Comparison of ENCODE assay signal across 8 mouse cellular contexts in the genomic region with DNA sequence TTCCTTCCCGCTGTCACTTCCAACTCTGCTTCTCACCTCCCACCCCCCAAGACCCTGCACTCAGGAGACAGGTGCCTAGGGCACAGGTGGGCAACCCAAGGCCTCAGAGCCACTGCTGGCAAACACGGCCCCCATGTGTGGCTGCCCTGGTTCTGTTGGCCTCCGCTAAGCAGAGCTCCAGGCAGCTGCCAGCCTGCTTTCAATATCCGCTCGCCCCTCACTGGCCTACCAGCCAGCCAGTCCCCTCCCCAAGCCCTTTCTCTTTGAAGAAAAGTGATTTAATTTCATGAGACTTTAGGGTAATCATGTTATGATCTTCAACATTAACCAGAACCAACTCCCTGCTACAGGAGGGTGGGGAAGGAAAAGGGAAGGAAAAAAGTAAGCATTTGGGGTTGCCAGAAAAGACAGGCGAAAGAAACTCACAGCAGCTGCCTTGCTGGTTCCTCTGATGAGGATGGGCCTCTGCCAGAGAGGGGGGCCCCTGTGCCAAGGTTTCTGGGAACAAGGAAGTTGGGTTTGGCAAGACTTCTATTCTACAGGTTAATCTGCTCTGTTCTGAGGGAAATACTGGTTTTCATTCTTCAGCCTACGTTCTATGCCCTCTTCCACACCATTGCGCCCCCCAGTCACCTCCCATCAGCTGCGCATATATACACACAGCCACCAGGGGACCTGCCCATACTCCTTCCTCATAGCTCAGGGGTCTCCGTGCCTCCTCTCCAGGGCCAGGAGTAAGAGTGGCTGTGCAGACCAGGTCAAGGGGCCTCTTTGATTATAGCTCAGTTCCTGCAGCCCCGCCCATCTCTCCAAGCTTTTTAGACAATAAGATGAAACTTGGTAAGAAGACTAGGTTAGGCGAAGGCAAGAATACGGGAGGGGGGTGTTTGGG. TPM values are rescaled to one million over a fixed set of nuclear protein-coding genes. Genes with fewer than 3 reads are reported as not detected.
DNase-seq lines count a peak whose midpoint lies in the region; ATAC-seq and TF ChIP-seq lines count a peak whose summit lies in the region.

No protein-coding gene starts in this region.

- H3K4me2 ChIP-seq in limb, embryonic 13.5 days (replicated peaks) = no peak overlapping the region

- ATAC-seq in limb, embryonic 13.5 days (ENCODE audit: low FRiP score, low read depth) = 0 out of 2 replicates have a peak, but pooled peaks have one; percentile 15

- TF ChIP-seq CTCF in small intestine, adult 2 months (IDR thresholded peaks at IDR 0.05; ENCODE audit: extremely low read depth, insufficient read length, insufficient replicate concordance, low read depth, low read length) = 0 out of 2 replicates have a peak, but pooled peaks have one; percentile 9

- no peaks in the 10 kb centered on the region for H3K36me3 ChIP-seq in limb, embryonic 13.5 days
- no peaks in the 10 kb centered on the region for H3K36me3 ChIP-seq in limb, embryonic 10.5 days
- H3K36me3 ChIP-seq in embryonic facial prominence, embryonic 10.5 days (replicated peaks) = no peaks in the 10 kb centered on the region
- no peaks in the 10 kb centered on the region for H3K36me3 ChIP-seq in small intestine, adult 2 months (ENCODE audit: control insufficient read depth, insufficient read depth, low read length)

- no peak overlapping the region for H3K9ac ChIP-seq in limb, embryonic 13.5 days

- no peaks in the 10 kb centered on the region for H3K9me3 ChIP-seq in limb, embryonic 13.5 days
- no peaks in the 10 kb centered on the region for H3K9me3 ChIP-seq in limb, embryonic 10.5 days (replicated peaks)
- H3K9me3 ChIP-seq in embryonic facial prominence, embryonic 10.5 days = no peaks in the 10 kb centered on the region

- no peak overlapping the region for H3K27ac ChIP-seq in limb, embryonic 13.5 days
- no peak overlapping the region for H3K27ac ChIP-seq in limb, embryonic 10.5 days
- H3K27ac ChIP-seq in embryonic facial prominence, embryonic 10.5 days (replicated peaks) = no peak overlapping the region; the same call in 1 of the 2 replicates
- no peak overlapping the region for H3K27ac ChIP-seq in small intestine, adult 2 months (ENCODE audit: insufficient read depth, low read depth, low read length)

- peaks cover 17% of the 10 kb centered on the region for H3K4me1 ChIP-seq in limb, embryonic 13.5 days
- peaks cover 18% of the 10 kb centered on the region for H3K4me1 ChIP-seq in limb, embryonic 10.5 days
- peaks cover 24% of the 10 kb centered on the region for H3K4me1 ChIP-seq in embryonic facial prominence, embryonic 10.5 days
- no peaks in the 10 kb centered on the region; the same call in 1 of the 2 replicates for H3K4me1 ChIP-seq in small intestine, adult 2 months (ENCODE audit: control insufficient read depth, insufficient read depth, insufficient read length, low read length)

- H3K27me3 ChIP-seq in limb, embryonic 13.5 days = peaks cover 8% of the 10 kb centered on the region; the same call in 1 of the 2 replicates
- H3K27me3 ChIP-seq in limb, embryonic 10.5 days (ENCODE audit: low read depth, poor library complexity, severe bottlenecking) = no peaks in the 10 kb centered on the region
- 0 out of 2 replicates have a peak, but pooled peaks cover 5% of the 10 kb centered on the region for H3K27me3 ChIP-seq in embryonic facial prominence, embryonic 10.5 days (replicated peaks; ENCODE audit: low read depth, poor library complexity, severe bottlenecking)
- no peaks in the 10 kb centered on the region for H3K27me3 ChIP-seq in small intestine, adult 2 months (ENCODE audit: control insufficient read depth, insufficient read depth, low read length)

- H3K4me3 ChIP-seq in limb, embryonic 13.5 days = no peak overlapping the region
- no peak overlapping the region for H3K4me3 ChIP-seq in limb, embryonic 10.5 days
- no peak overlapping the region for H3K4me3 ChIP-seq in embryonic facial prominence, embryonic 10.5 days
- no peak overlapping the region for H3K4me3 ChIP-seq in small intestine, adult 2 months (ENCODE audit: low read depth, low read length)

- WGBS in limb, embryonic 13.5 days = 61% methylated on average over 13 of the region's 13 CpGs
- WGBS in limb, embryonic 10.5 days = 79% methylated on average over 13 of the region's 13 CpGs
- WGBS in embryonic facial prominence, embryonic 10.5 days = 75% methylated on average over 13 of the region's 13 CpGs
- WGBS in small intestine, adult 2 months = 61% methylated on average over 13 of the region's 13 CpGs

- no peak for TF ChIP-seq POLR2A in small intestine, adult 2 months (IDR thresholded peaks at IDR 0.05; ENCODE audit: low read depth, low read length)

- no peak for DNase-seq in limb, embryonic 10.5 days (ENCODE audit: low spot score)
- DNase-seq in embryonic facial prominence, embryonic 10.5 days (ENCODE audit: low spot score) = peak; percentile 33
- peak; percentile 33 for DNase-seq in gastrocnemius, postnatal 25 days
- DNase-seq in layer of hippocampus, postnatal 36 days = peak; percentile 24 to 29
- no peak for DNase-seq in cerebellum, adult 11 months
- no peak for DNase-seq in natural killer cell, adult 2 months (ENCODE audit: low spot score in 2 of 2)

RNA-seq across cellular contexts. Expression of a gene that starts 59.3 kb away (rescaled TPM):
- polyA plus RNA-seq in limb, embryonic 13.5 days (2015; fragmentation: Nextera tagmentation; extraction: Ambion mirVana) = 5.5 and 7.0 TPM in 2 replicates
- 4.8 and 7.7 TPM in 2 replicates for polyA plus RNA-seq in limb, embryonic 10.5 days (2016; fragmentation: Nextera tagmentation; extraction: Ambion mirVana)
- 7.4 and 8.2 TPM in 2 replicates for polyA plus RNA-seq in embryonic facial prominence, embryonic 10.5 days (2016; fragmentation: Nextera tagmentation; extraction: Ambion mirVana)
- total RNA-seq in gastrocnemius, postnatal 25 days (2021) = 1 to 10 TPM; 4.6 to 5.1 TPM
- 1 to 10 TPM; 6.2 to 7.3 TPM for total RNA-seq in layer of hippocampus, postnatal 36 days (2021)
- 22.7 and 23.7 TPM in 2 replicates for polyA plus RNA-seq in small intestine, adult 2 months (2012; rRNA removed)

Comparison
In these comparisons a context has a peak if more than half of its experiments do, and no peak if none do; other contexts are left out.
1. DNase-seq: peak in embryonic facial prominence, embryonic 10.5 days (single experiment), gastrocnemius, postnatal 25 days (single experiment) and layer of hippocampus, postnatal 36 days (2 of 2); none in limb, embryonic 10.5 days (single experiment), cerebellum, adult 11 months (single experiment) and natural killer cell, adult 2 months (0 of 2).